Mouse (Mus musculus) hindbrain, embryonic 13.5 days (tissue): ENCODE results near the gene Rbfox2. TPM values are rescaled to one million over a fixed set of nuclear protein-coding genes. Genes with fewer than 3 reads are reported as not detected.

ENCODE experiments used
- ATAC-seq: fragments of 200-750 bp; cut with Nextera tagmentation; 2 replicates; pipeline ENCODE4 v1.8.0; 2017; ENCODE audit warnings: moderate TSS enrichment; ENCODE audit not compliant: low FRiP score
- H3K27ac ChIP-seq: fragments of 300-500 bp; sonication (generic); 2 replicates; pipeline ENCODE4 v1.5.1; 2015; ENCODE audit warnings: inconsistent platforms, mild to moderate bottlenecking, moderate library complexity
- H3K27me3 ChIP-seq: fragments of 300-500 bp; sonication (generic); 2 replicates; pipeline ENCODE4 v1.6.1; 2015; ENCODE audit warnings: mild to moderate bottlenecking, inconsistent platforms
- H3K36me3 ChIP-seq: fragments of 300-500 bp; sonication (generic); 2 replicates; pipeline ENCODE4 v1.6.1; 2015; ENCODE audit warnings: mild to moderate bottlenecking, inconsistent platforms
- H3K4me1 ChIP-seq: fragments of 300-500 bp; sonication (generic); replicated peaks from 2 replicates; pipeline ENCODE4 v1.6.1; 2015; ENCODE audit warnings: inconsistent platforms
- H3K4me2 ChIP-seq: fragments of 300-500 bp; sonication (generic); 2 replicates; pipeline ENCODE4 v1.6.1; 2015; ENCODE audit warnings: inconsistent platforms, mild to moderate bottlenecking, moderate library complexity
- H3K4me3 ChIP-seq: fragments of 300-500 bp; sonication (generic); 2 replicates; pipeline ENCODE4 v1.5.1; 2015; ENCODE audit warnings: mild to moderate bottlenecking, inconsistent platforms
- H3K9ac ChIP-seq: fragments of 300-500 bp; sonication (generic); 2 replicates; pipeline ENCODE4 v1.6.1; 2015; ENCODE audit warnings: mild to moderate bottlenecking, inconsistent platforms
- H3K9me3 ChIP-seq: fragments of 300-500 bp; sonication (generic); 2 replicates; pipeline ENCODE4 v1.6.1; 2016; ENCODE audit warnings: inconsistent platforms
- WGBS: fragments of 180-500 bp; shearing (Covaris S2); methylation state at CpG from one replicate; pipeline ENCODE4 v1.1.7; 2015; 5-methylcytosine and 5-hydroxymethylcytosine counted together
- polyA plus RNA-seq: library from polyadenylated mRNA; unstranded; fragments of >200 nt; fragmentation: Nextera tagmentation; extraction: Ambion mirVana; gene quantifications from 2 replicates; pipeline ENCODE4 v1.2.1, GENCODE M21; 2015

The Rbfox2 gene
- polyA plus RNA-seq, 1 experiment from 2014 or later: 158 TPM

DNA sequence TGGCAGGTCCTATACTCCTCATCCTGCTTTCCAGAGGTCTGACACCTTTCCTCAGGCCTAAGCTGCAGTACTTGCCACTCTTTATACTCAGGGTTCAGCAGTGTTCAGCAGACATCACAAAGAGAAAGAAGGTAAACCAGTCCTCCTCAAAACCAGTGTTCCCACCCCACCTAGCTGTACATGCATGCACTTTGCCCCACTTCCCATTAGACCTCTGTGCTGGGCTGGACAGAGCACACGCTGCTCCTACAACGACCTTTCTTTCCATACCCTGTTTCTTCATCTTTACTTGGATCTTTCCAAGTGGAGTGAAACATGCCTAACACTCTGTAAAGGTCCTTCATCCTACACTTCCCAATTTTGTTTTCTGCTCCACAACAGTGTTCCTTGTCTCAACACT lies 110.8 kb downstream of the Rbfox2 start:
- H3K27me3 ChIP-seq: no peaks in the 10 kb centered on the region
- H3K9me3 ChIP-seq: no peaks in the 10 kb centered on the region
- H3K27ac ChIP-seq: no peak overlapping the region
- 85% methylated on average over 2 of the region's 2 CpGs for WGBS
- no peak overlapping the region for H3K4me3 ChIP-seq
- ATAC-seq: no peak
- no peak overlapping the region for H3K4me2 ChIP-seq
- H3K36me3 ChIP-seq: no peaks in the 10 kb centered on the region
- no peak overlapping the region for H3K9ac ChIP-seq
- peaks cover 12% of the 10 kb centered on the region for H3K4me1 ChIP-seq

DNA sequence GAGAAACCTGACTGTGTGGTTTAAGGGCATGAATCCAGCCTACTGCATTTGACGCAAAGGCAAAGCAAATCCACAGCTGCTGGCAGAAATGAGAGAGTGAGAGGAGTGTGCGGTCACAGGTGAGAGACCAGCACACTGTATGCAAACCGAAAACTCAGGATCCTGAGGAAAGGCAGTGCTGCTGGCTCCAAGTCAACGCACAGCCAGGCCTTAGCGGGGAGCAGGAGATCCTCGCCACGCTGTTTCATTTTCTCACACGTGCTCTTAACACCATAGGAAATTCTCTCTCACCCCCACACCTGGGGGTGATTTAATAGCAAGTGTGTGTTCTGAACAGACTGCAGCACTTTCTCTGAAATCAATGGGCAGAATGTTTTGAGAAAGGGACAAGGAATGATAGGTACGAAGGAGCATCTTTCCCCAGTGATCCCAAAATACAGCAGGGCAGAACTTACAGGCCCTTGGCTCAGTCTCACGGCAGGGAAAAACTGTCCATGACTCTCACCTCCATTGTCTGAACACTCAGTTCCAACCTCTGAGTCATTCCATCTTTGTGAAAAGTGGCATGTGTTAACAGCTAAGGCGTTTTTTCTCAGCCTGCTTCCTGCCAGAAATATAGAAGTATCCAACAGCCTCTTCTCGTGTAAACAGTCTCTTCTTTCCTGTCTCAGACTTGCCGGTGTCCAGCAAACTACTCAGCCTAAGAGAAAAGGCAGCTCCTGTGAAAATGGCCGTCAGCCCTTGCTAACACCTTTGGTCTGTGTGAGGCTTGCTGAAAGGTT lies 114.5 kb downstream of the Rbfox2 start:
- ATAC-seq: no peak
- WGBS: 75% methylated on average over 14 of the region's 14 CpGs
- Histone ChIP-seq H3K27me3 (no peaks in the 10 kb centered on the region), H3K4me3 (no peak overlapping the region), H3K4me1 (peaks cover 15% of the 10 kb centered on the region), H3K36me3 (no peaks in the 10 kb centered on the region), H3K27ac (no peak overlapping the region), H3K4me2 (no peak overlapping the region), H3K9ac (no peak overlapping the region), H3K9me3 (no peaks in the 10 kb centered on the region)

DNA sequence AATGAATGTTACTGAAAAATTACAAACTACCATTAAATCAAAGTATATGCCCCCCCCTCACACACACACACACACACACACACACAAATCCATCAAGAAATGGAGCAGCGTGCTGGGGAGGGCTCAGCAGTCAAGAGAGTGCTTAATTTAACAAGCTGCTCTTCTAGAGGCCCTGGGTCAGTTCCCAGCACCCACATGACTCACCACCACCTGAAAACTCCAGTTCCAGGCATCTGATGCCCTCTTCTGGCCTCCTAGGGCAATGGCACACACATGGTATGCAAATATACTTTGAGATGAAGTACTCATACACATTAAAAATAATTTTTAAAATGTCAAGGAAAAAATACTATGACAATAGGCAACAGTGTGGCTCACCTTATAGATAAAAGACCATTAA lies 120.7 kb downstream of the Rbfox2 start:
- Histone ChIP-seq H3K27me3 (no peaks in the 10 kb centered on the region), H3K36me3 (peaks cover 2% of the 10 kb centered on the region; the same call in 1 of the 2 replicates), H3K4me3 (no peak overlapping the region), H3K9me3 (no peaks in the 10 kb centered on the region), H3K9ac (no peak overlapping the region), H3K4me1 (peaks cover 10% of the 10 kb centered on the region), H3K27ac (no peak overlapping the region), H3K4me2 (no peak overlapping the region)
- no peak for ATAC-seq
- 89% methylated on average over 1 of the region's 1 CpGs for WGBS

DNA sequence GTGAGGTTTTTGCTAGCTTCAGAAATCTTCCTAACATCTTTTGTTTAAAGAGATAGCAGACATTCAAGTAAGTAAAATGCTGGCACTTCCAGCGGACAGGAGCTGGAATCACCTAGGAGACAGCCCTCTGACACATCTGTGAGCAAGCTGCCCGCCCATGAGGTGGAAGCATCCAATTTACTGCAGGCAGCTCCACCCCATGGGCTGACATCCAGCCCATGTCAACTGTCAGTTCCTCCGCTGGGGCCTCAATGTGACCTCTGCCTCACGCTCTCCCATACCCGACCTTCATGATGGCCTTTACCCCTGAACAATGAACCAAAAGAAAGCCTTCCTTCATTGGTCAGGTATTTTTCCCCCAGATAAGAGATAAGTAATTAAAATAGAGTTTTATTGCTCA lies 121.2 kb downstream of the Rbfox2 start:
- H3K36me3 ChIP-seq: peaks cover 2% of the 10 kb centered on the region; the same call in 1 of the 2 replicates
- H3K27ac ChIP-seq: no peak overlapping the region
- H3K4me1 ChIP-seq: peaks cover 10% of the 10 kb centered on the region
- no peak overlapping the region for H3K9ac ChIP-seq
- no peak overlapping the region for H3K4me3 ChIP-seq
- no peak overlapping the region for H3K4me2 ChIP-seq
- no peak for ATAC-seq
- no peaks in the 10 kb centered on the region for H3K27me3 ChIP-seq
- H3K9me3 ChIP-seq: no peaks in the 10 kb centered on the region
- WGBS: 44% methylated on average over 5 of the region's 5 CpGs

DNA sequence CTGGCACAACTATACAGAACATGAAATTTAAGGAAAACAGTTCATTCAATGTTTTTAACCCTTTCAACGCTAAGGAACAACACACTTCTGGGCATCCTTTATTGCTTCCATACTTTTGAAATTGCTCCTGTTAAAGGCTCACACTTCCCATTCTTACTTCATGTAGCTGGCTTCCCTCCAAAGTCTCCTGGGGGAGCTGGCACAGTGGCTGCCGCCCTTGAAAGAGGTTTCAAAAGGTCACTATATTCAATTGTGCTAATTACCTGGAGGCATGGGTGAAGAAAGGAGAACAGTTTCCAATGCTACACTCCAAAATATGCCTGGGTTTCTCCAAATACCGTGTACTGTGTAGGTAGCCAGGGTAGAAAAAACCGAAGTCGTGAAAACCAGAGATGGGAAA lies 124.0 kb downstream of the Rbfox2 start:
- 73% methylated on average over 5 of the region's 5 CpGs for WGBS
- Histone ChIP-seq H3K4me2 (no peak overlapping the region), H3K9me3 (no peaks in the 10 kb centered on the region), H3K27me3 (no peaks in the 10 kb centered on the region), H3K4me3 (no peak overlapping the region), H3K4me1 (peaks cover 7% of the 10 kb centered on the region), H3K9ac (no peak overlapping the region), H3K27ac (no peak overlapping the region), H3K36me3 (peaks cover 2% of the 10 kb centered on the region; the same call in 1 of the 2 replicates)
- no peak for ATAC-seq

DNA sequence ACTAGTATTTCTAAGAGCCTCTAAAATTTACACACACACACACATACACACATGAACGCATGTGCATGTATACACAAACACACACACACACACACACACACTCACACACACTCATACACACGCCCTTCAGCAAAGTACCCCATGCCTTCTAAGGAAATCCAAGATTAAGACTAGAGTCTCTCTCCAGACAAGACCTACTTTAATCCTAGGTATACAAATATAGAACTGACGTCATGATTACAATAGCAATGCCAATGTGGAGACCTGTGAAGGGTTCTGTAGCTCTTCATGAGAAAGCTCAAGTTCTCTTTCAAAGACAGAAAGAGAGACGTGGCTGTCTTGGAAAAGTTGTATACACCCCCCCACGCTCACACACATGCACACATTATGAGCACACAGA lies 132.8 kb downstream of the Rbfox2 start:
- ATAC-seq: no peak
- H3K4me2 ChIP-seq: no peak overlapping the region
- no peaks in the 10 kb centered on the region for H3K9me3 ChIP-seq
- H3K9ac ChIP-seq: no peak overlapping the region
- no peaks in the 10 kb centered on the region for H3K27me3 ChIP-seq
- H3K36me3 ChIP-seq: no peaks in the 10 kb centered on the region
- H3K4me1 ChIP-seq: peaks cover 20% of the 10 kb centered on the region
- WGBS: 87% methylated on average over 5 of the region's 5 CpGs
- no peak overlapping the region for H3K4me3 ChIP-seq
- H3K27ac ChIP-seq: no peak overlapping the region

DNA sequence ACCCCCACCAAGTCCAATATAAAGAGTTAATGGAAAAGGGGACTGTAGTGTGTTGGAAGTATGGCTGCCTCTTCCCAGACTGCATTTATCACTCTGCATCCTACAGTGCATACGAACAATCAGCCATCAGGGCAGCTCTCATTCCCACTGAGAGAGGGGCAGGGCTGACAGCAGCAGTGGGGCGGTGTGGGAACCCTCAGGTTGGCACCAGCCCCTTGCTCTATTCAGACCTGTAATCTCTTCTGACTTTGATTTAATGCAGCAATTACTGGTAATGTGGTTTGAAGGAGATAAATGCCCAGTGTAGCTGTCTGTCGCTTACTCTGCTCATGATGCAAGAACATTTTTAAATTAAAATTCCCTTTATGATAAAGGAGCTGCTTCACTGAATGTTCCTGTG lies 134.4 kb downstream of the Rbfox2 start:
- Histone ChIP-seq H3K9me3 (no peaks in the 10 kb centered on the region), H3K4me2 (no peak overlapping the region), H3K27ac (peak overlapping the region; percentile 63; the same call in 1 of the 2 replicates), H3K4me3 (no peak overlapping the region), H3K4me1 (peaks cover 20% of the 10 kb centered on the region), H3K36me3 (no peaks in the 10 kb centered on the region), H3K27me3 (no peaks in the 10 kb centered on the region), H3K9ac (no peak overlapping the region)
- WGBS: 34% methylated on average over 3 of the region's 3 CpGs
- ATAC-seq: peak; percentile 66; the same call in 1 of the 2 replicates

DNA sequence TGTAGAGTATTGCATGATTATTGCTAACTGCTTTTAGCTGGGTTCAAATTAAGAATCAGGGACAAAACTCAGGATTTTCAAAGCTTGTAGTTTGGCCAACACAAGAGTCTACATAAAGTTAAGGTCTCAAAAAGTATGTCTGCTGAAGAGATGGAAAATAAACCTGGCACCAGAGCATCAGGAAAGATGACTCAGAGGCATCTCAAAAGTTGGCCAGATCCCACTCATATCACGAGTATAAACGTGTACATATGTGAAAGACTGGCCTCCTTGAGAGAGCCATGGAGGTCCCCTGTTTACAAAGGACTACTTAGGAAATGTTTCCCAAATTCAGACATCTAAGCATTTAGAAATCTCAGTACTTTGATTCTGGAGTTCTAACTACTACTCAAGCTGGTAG lies 138.0 kb downstream of the Rbfox2 start:
- Histone ChIP-seq H3K36me3 (no peaks in the 10 kb centered on the region), H3K27ac (no peak overlapping the region), H3K9ac (no peak overlapping the region), H3K4me1 (peaks cover 16% of the 10 kb centered on the region), H3K9me3 (no peaks in the 10 kb centered on the region), H3K27me3 (no peaks in the 10 kb centered on the region), H3K4me3 (no peak overlapping the region), H3K4me2 (no peak overlapping the region)
- ATAC-seq: no peak
- WGBS: 98% methylated on average over 2 of the region's 2 CpGs

DNA sequence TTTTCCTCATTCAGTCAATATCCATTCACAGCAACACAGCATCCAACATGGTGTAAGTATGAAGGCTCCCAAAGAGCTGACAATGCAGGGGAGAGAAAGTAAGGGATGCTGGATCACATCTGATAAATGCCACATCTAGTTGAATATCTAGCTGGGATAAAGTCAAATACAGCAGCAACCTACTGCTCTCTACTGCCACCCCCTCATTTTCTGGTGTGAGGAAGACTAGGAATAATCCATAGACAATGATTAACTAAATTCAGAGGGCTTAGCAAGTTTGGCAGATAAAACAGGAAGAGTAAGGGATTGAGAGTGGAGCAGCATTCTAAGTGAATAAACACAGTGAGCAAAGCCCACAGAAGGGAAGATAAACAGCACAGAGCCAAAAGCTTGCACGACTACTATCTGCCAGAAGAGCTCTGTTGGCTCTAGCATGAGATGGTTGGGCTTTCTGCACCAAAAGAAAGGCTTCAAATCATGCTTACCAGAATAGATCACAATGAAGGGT lies 140.5 kb downstream of the Rbfox2 start:
- 78% methylated on average over 1 of the region's 1 CpGs for WGBS

DNA sequence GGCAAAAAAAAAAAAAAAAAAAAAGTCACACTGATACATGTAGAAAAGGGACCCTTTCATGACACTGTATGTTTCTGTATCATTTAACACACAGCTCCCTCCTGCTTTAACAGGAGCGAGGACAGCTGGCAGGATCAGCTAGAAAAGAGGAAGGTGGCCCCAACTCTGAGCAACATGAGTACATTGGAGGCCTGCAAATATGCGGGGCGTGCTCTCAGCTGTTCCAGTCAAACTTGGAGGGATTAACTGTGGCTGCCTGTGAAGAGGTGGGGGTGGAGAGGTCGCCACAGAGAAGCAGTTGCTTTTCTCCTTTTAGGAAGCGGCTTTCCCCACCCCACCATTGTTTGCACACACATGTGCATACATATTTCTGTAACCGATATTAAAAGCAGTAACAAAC lies 143.5 kb downstream of the Rbfox2 start:
- Histone ChIP-seq H3K27ac (no peak overlapping the region), H3K36me3 (no peaks in the 10 kb centered on the region), H3K9ac (no peak overlapping the region), H3K4me1 (peaks cover 7% of the 10 kb centered on the region; the same call in 1 of the 2 replicates), H3K9me3 (no peaks in the 10 kb centered on the region), H3K4me2 (no peak overlapping the region), H3K4me3 (no peak overlapping the region), H3K27me3 (no peaks in the 10 kb centered on the region)
- ATAC-seq: no peak
- WGBS: 54% methylated on average over 6 of the region's 6 CpGs

More for the DNA sequence above, 140.5 kb downstream of the Rbfox2 start:
- Histone ChIP-seq H3K4me2 (no peak overlapping the region), H3K4me3 (no peak overlapping the region), H3K9me3 (no peaks in the 10 kb centered on the region), H3K4me1 (peaks cover 7% of the 10 kb centered on the region; the same call in 1 of the 2 replicates), H3K27me3 (no peaks in the 10 kb centered on the region), H3K36me3 (no peaks in the 10 kb centered on the region), H3K27ac (no peak overlapping the region), H3K9ac (no peak overlapping the region)
- ATAC-seq: no peak

DNA sequence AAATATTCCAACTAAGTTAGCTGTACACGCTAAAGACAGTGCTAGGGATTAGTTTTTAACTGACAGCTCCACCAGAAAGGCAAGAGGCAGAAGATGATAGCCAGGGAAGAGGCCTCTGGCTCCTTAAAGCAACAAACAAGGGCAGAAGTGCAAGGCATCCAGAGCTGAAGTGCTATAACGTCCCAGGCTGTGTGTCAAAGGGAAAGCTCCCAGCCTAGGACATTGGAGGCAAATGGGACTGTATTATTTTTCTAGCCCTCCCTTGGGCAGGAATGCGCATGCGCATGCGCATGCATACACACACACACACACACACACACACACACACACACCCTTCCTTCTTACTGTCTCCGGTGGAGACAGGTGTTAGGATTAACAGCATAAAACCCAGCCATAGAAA lies 143.9 kb downstream of the Rbfox2 start:
- Histone ChIP-seq H3K36me3 (no peaks in the 10 kb centered on the region), H3K9me3 (no peaks in the 10 kb centered on the region), H3K9ac (no peak overlapping the region), H3K4me3 (no peak overlapping the region), H3K27ac (no peak overlapping the region), H3K4me2 (no peak overlapping the region), H3K4me1 (peaks cover 7% of the 10 kb centered on the region; the same call in 1 of the 2 replicates), H3K27me3 (no peaks in the 10 kb centered on the region)
- no peak for ATAC-seq
- 81% methylated on average over 6 of the region's 6 CpGs for WGBS

DNA sequence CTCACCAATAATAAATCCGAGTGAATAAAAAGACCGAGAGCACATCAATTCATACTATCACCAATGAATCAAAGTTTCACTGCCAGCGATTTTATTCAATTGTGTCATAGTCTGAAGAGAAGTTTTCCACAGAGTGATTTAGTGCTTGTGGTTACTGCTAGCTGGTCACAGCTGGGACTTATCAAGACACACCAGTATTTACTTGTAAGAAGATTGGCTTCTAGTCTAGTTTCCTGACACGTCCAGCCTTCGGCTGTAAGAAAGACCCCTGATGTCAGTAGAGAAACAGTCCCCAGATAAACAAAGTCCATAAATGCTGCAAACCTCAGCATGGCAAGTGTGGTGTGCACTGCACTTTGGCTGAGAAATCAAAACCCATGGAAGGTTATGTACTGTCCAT lies 145.4 kb downstream of the Rbfox2 start:
- WGBS: 79% methylated on average over 5 of the region's 5 CpGs
- Histone ChIP-seq H3K4me1 (peaks cover 16% of the 10 kb centered on the region), H3K9ac (no peak overlapping the region), H3K9me3 (no peaks in the 10 kb centered on the region), H3K27me3 (no peaks in the 10 kb centered on the region), H3K27ac (no peak overlapping the region), H3K36me3 (no peaks in the 10 kb centered on the region), H3K4me3 (no peak overlapping the region), H3K4me2 (no peak overlapping the region)
- ATAC-seq: no peak

DNA sequence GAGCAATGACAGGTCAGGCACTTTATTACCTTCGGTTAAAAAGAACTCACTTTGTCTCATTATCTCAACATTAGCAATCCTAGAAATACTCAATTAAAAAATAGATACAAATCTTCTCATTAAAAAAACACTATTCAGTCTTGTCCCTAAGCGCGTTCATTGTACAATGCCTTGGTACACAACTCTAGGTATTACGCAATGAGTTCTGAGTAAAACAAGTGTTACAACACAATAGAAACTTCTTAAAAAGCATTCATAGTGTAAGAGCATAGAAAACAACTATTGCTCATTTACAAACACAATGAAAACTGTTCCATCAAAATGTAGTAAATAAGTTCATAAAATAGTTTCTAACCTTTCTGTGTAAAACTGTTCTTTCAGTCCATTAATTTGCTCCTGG lies 146.0 kb downstream of the Rbfox2 start:
- no peak overlapping the region for H3K9ac ChIP-seq
- H3K36me3 ChIP-seq: no peaks in the 10 kb centered on the region
- no peak overlapping the region for H3K27ac ChIP-seq
- H3K27me3 ChIP-seq: no peaks in the 10 kb centered on the region
- peaks cover 21% of the 10 kb centered on the region for H3K4me1 ChIP-seq
- ATAC-seq: no peak
- H3K4me3 ChIP-seq: no peak overlapping the region
- no peaks in the 10 kb centered on the region for H3K9me3 ChIP-seq
- WGBS: 89% methylated on average over 4 of the region's 4 CpGs
- no peak overlapping the region for H3K4me2 ChIP-seq
